In the genomic region with DNA sequence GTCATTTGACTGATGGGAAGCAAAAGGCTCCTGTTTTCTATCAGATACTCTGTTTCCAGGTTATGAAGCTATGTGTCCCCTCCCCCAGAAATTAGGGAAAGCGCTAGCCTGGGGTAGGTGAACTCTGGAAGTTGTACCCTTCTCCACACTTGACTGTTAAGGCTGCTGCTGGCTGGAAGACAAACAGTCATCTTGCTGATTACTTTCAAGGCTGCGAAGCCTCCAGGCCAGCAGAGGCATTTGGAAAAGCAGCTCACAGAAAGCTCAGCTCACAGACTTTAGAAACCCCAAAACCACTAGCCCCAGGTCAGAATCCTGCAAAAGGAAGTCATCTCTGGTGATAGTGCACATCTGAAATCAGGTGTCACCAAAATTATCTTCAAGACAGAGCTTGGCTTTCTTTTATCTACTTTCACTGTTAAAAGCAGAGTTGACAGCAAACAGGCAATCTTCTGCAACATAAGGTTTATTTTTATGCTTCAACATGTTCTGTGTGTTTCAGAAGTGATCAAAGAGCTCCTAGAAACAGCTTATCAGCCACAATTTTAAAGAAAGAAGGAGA, we compare ENCODE assay signal across 13 mouse cellular contexts. TPM values are rescaled to one million over a fixed set of nuclear protein-coding genes. Genes with fewer than 3 reads are reported as not detected.
DNase-seq lines count a peak whose midpoint lies in the region; ATAC-seq and TF ChIP-seq lines count a peak whose summit lies in the region.
"Had no signal": no experiment of that assay in that cellular context is flagged by ENCODE, and none has a peak within 500 bp of the region (broad histone marks: within the 10 kb centered on the region; RNA-seq: fewer than 3 reads in every experiment).

No protein-coding gene starts in this region.

- TF ChIP-seq CTCF in lung, adult 2 months (IDR thresholded peaks at IDR 0.05; ENCODE audit: insufficient read depth, low read length) = no peak
- no peak for TF ChIP-seq CTCF in MEL (IDR thresholded peaks at IDR 0.05 in 2 of 3, conservative IDR thresholded peaks at IDR 0.05 in 1 of 3; ENCODE audit: control insufficient read depth in 1 of 3, insufficient read depth in 1 of 3, low read depth in 2 of 3, low read length in 3 of 3, poor library complexity in 1 of 3, severe bottlenecking in 1 of 3)

- H3K4me3 ChIP-seq in heart, embryonic 15.5 days = no peak overlapping the region
- no peak overlapping the region for H3K4me3 ChIP-seq in heart, embryonic 10.5 days
- no peak overlapping the region for H3K4me3 ChIP-seq in lung, embryonic 16.5 days (ENCODE audit: low read length)
- H3K4me3 ChIP-seq in lung, adult 2 months (replicated peaks; ENCODE audit: extremely low read depth, low read depth, low read length) = no peak overlapping the region
- H3K4me3 ChIP-seq in MEL (ENCODE audit: control insufficient read depth in 1 of 2, insufficient read depth in 1 of 2, low read depth in 2 of 2, low read length in 2 of 2) = no peak overlapping the region

- peaks cover 56% of the 10 kb centered on the region for H3K4me1 ChIP-seq in heart, embryonic 15.5 days (replicated peaks)
- H3K4me1 ChIP-seq in heart, embryonic 10.5 days = peaks cover 53% of the 10 kb centered on the region
- H3K4me1 ChIP-seq in lung, embryonic 16.5 days (replicated peaks; ENCODE audit: control insufficient read depth, insufficient read depth, low read length) = peaks cover 47% of the 10 kb centered on the region
- H3K4me1 ChIP-seq in lung, adult 2 months (ENCODE audit: control insufficient read depth, insufficient read depth, low read length) = peaks cover 31% of the 10 kb centered on the region
- H3K4me1 ChIP-seq in MEL (ENCODE audit: control insufficient read depth in 1 of 2, insufficient read depth in 2 of 2, low read length in 2 of 2) = peaks cover 12 to 44% of the 10 kb centered on the region in 2 experiments

- 31% methylated on average over 2 of the region's 2 CpGs for WGBS in heart, embryonic 15.5 days
- WGBS in heart, embryonic 10.5 days = 49% methylated on average over 2 of the region's 2 CpGs
- 65% methylated on average over 2 of the region's 2 CpGs for WGBS in lung, embryonic 16.5 days
- WGBS in lung, adult 2 months = 58% methylated on average over 2 of the region's 2 CpGs

- H3K9me3 ChIP-seq in heart, embryonic 15.5 days (replicated peaks) = no peaks in the 10 kb centered on the region
- H3K9me3 ChIP-seq in heart, embryonic 10.5 days = no peaks in the 10 kb centered on the region
- no peaks in the 10 kb centered on the region for H3K9me3 ChIP-seq in lung, embryonic 16.5 days (ENCODE audit: control insufficient read depth, low read length)
- no peaks in the 10 kb centered on the region for H3K9me3 ChIP-seq in MEL (replicated peaks; ENCODE audit: insufficient read depth, low read length)
- H3K9me3 ChIP-seq: forebrain, embryonic 15.5 days; limb, embryonic 15.5 days had no signal

- no peak overlapping the region for H3K9ac ChIP-seq in heart, embryonic 15.5 days
- H3K9ac ChIP-seq in lung, embryonic 16.5 days (ENCODE audit: low read length) = no peak overlapping the region
- no peak overlapping the region for H3K9ac ChIP-seq in MEL (ENCODE audit: control insufficient read depth, low read depth, low read length, poor library complexity, severe bottlenecking)
- H3K9ac ChIP-seq: limb, embryonic 15.5 days had no signal

- DNase-seq in heart, embryonic 10.5 days (ENCODE audit: low spot score) = no peak
- no peak for DNase-seq in lung, adult 2 months
- peak; percentile 55 for DNase-seq in CD4-positive helper T cell, adult 2 months (ENCODE audit: low read depth, low spot score)
- peak; percentile 27 for DNase-seq in MEL (ENCODE audit: low read depth, low spot score)
- no peak for DNase-seq in right cerebral cortex, postnatal 14 days
- DNase-seq: cerebellum, adult 9-11 months; kidney, postnatal 25 days; right cerebral cortex, postnatal 25 days had no signal

- TF ChIP-seq RAD21 in MEL (IDR thresholded peaks at IDR 0.05; ENCODE audit: low read depth, low read length) = no peak

- peaks cover 76% of the 10 kb centered on the region for H3K79me2 ChIP-seq in MEL (ENCODE audit: control insufficient read depth, insufficient read depth, low read length, poor library complexity)

- no peak for TF ChIP-seq POLR2A in lung, adult 2 months (IDR thresholded peaks at IDR 0.05; ENCODE audit: borderline replicate concordance, extremely low read depth, low read depth, low read length)
- no peak for TF ChIP-seq POLR2A in MEL (IDR thresholded peaks at IDR 0.05; ENCODE audit: control insufficient read depth in 1 of 2, insufficient read depth in 1 of 2, low read depth in 1 of 2, low read length in 2 of 2, poor library complexity in 1 of 2)

- TF ChIP-seq EP300 in MEL (IDR thresholded peaks at IDR 0.05; ENCODE audit: low read depth in 1 of 2, low read length in 2 of 2) = peak in 1 of 2 experiments; percentile 66; a peak in 3 of 4 replicates

- no peaks in the 10 kb centered on the region for H3K36me3 ChIP-seq in heart, embryonic 15.5 days
- 0 out of 2 replicates have a peak, but pooled peaks cover 3% of the 10 kb centered on the region for H3K36me3 ChIP-seq in heart, embryonic 10.5 days
- H3K36me3 ChIP-seq in lung, embryonic 16.5 days (ENCODE audit: control insufficient read depth, insufficient read depth, low read length) = no peaks in the 10 kb centered on the region
- H3K36me3 ChIP-seq in MEL (ENCODE audit: control insufficient read depth in 1 of 2, insufficient read depth in 2 of 2, low read length in 2 of 2) = peaks cover 7 to 37% of the 10 kb centered on the region in 2 experiments
- H3K36me3 ChIP-seq: forebrain, embryonic 15.5 days had no signal

- 0 out of 2 replicates have a peak overlapping the region, but pooled peaks have one; percentile 6 for H3K4me2 ChIP-seq in heart, embryonic 15.5 days
- H3K4me2 ChIP-seq in lung, embryonic 16.5 days (ENCODE audit: low read depth, low read length) = no peak overlapping the region

- ATAC-seq in heart, embryonic 15.5 days (replicated peaks; ENCODE audit: insufficient number of reproducible peaks, insufficient read depth, low FRiP score, low read depth) = no peak
- no peak for ATAC-seq in lung, embryonic 16.5 days (ENCODE audit: low read depth)
- ATAC-seq in frontal cortex, adult (ENCODE audit: low TSS enrichment) = no peak
- ATAC-seq: forebrain, embryonic 15.5 days had no signal

- no peaks in the 10 kb centered on the region for H3K27me3 ChIP-seq in heart, embryonic 15.5 days
- H3K27me3 ChIP-seq in heart, embryonic 10.5 days (ENCODE audit: insufficient read depth, poor library complexity, severe bottlenecking) = no peaks in the 10 kb centered on the region
- no peaks in the 10 kb centered on the region for H3K27me3 ChIP-seq in lung, embryonic 16.5 days (ENCODE audit: control insufficient read depth, insufficient read depth, low read depth, low read length)
- H3K27me3 ChIP-seq in MEL (ENCODE audit: control insufficient read depth in 1 of 2, insufficient read depth in 2 of 2, low read length in 2 of 2) = no peaks in the 10 kb centered on the region
- H3K27me3 ChIP-seq: forebrain, embryonic 15.5 days; limb, embryonic 15.5 days had no signal

- no peak overlapping the region for H3K27ac ChIP-seq in heart, embryonic 15.5 days
- H3K27ac ChIP-seq in heart, embryonic 10.5 days = no peak overlapping the region
- 0 out of 2 replicates have a peak overlapping the region, but pooled peaks have one; percentile 11 for H3K27ac ChIP-seq in lung, embryonic 16.5 days (ENCODE audit: low read length)
- H3K27ac ChIP-seq in MEL (ENCODE audit: control insufficient read depth, low read depth, low read length) = 0 out of 2 replicates have a peak overlapping the region, but pooled peaks have one; percentile 22
- H3K27ac ChIP-seq: forebrain, embryonic 15.5 days had no signal

TF ChIP-seq in MEL, 35 proteins besides CTCF, POLR2A, EP300 and RAD21 (continues in another document):
- peak; percentile 17; the same call in 1 of the 2 replicates for TF ChIP-seq TAL1 (IDR thresholded peaks at IDR 0.05; ENCODE audit: low read length)
- TF ChIP-seq HCFC1 (IDR thresholded peaks at IDR 0.05; ENCODE audit: low read depth, low read length) = no peak
- no peak for TF ChIP-seq MYB (IDR thresholded peaks at IDR 0.05; ENCODE audit: low read depth, low read length)
- no peak for TF ChIP-seq POLR2AphosphoS5 (IDR thresholded peaks at IDR 0.05; ENCODE audit: borderline replicate concordance, low read depth, low read length)
- TF ChIP-seq CHD2 (IDR thresholded peaks at IDR 0.05; ENCODE audit: low read length) = no peak
- no peak for TF ChIP-seq ELF1 (IDR thresholded peaks at IDR 0.05; ENCODE audit: low read depth, low read length)
- TF ChIP-seq MXI1 (IDR thresholded peaks at IDR 0.05; ENCODE audit: low read depth, low read length) = peak; percentile 49; the same call in 1 of the 2 replicates
- peak; percentile 71 for TF ChIP-seq GATA1 (IDR thresholded peaks at IDR 0.05; ENCODE audit: low read depth, low read length)
- no peak for TF ChIP-seq USF2 (IDR thresholded peaks at IDR 0.05; ENCODE audit: borderline replicate concordance in 1 of 2, insufficient read depth in 1 of 2, low read depth in 1 of 2, low read length in 2 of 2)
- TF ChIP-seq TBP (IDR thresholded peaks at IDR 0.05; ENCODE audit: low read depth, low read length) = no peak
- no peak for TF ChIP-seq NRF1 (IDR thresholded peaks at IDR 0.05; ENCODE audit: insufficient read depth, low read depth, low read length, poor library complexity, severe bottlenecking)
- TF ChIP-seq ETS1 (IDR thresholded peaks at IDR 0.05; ENCODE audit: low read depth, low read length) = peak; percentile 69
- 0 out of 2 replicates have a peak, but pooled peaks have one; percentile 14 for TF ChIP-seq BHLHE40 (IDR thresholded peaks at IDR 0.05; ENCODE audit: borderline replicate concordance, low read depth, low read length)

RNA-seq across cellular contexts. Expression of gene Mark2, which starts 3.8 kb away (rescaled TPM):
- polyA plus RNA-seq in heart, embryonic 15.5 days (2015; fragmentation: Nextera tagmentation; extraction: Ambion mirVana) = 26.4 and 38.1 TPM in 2 replicates
- 37.4 and 50.6 TPM in 2 replicates for polyA plus RNA-seq in heart, embryonic 10.5 days (2016; fragmentation: Nextera tagmentation; extraction: Ambion mirVana)
- 33.4 and 35.0 TPM in 2 replicates for polyA plus RNA-seq in lung, embryonic 16.5 days (2015; fragmentation: Nextera tagmentation; extraction: Ambion mirVana)
- 68.6 and 94.1 TPM in 2 replicates for polyA plus RNA-seq in lung, adult 2 months (2012; rRNA removed)
- total RNA-seq in MEL (2012; rRNA removed) = 34.6 and 36.1 TPM in 2 replicates
- polyA plus RNA-seq in MEL (2012; ENCODE audit: insufficient read depth in 1 of 2, insufficient read length in 2 of 2, low read depth in 1 of 2, low replicate concordance in 2 of 2, missing spikeins in 1 of 2) = 10 to 100 TPM in 1 of 2 experiments, not detected in 1; 72.4 TPM

RNA-seq across cellular contexts. Expression of gene Spindoc, which starts 44.9 kb away (rescaled TPM):
- 16.9 and 18.7 TPM in 2 replicates for polyA plus RNA-seq in heart, embryonic 15.5 days (2015; fragmentation: Nextera tagmentation; extraction: Ambion mirVana)
- polyA plus RNA-seq in heart, embryonic 10.5 days (2016; fragmentation: Nextera tagmentation; extraction: Ambion mirVana) = 26.8 and 35.5 TPM in 2 replicates
- polyA plus RNA-seq in lung, embryonic 16.5 days (2015; fragmentation: Nextera tagmentation; extraction: Ambion mirVana) = 24.8 and 25.7 TPM in 2 replicates
- 19.0 and 19.3 TPM in 2 replicates for polyA plus RNA-seq in lung, adult 2 months (2012; rRNA removed)
- 12.8 and 13.0 TPM in 2 replicates for total RNA-seq in MEL (2012; rRNA removed)
- polyA plus RNA-seq in MEL (2012; ENCODE audit: insufficient read depth in 1 of 2, insufficient read length in 2 of 2, low read depth in 1 of 2, low replicate concordance in 2 of 2, missing spikeins in 1 of 2) = 10 to 100 TPM in 1 of 2 experiments, not detected in 1; 54.1 TPM

Comparison
In these comparisons a context has a peak if more than half of its experiments do, and no peak if none do; other contexts are left out.
1. H3K27ac ChIP-seq: peak in lung, embryonic 16.5 days (single experiment) and MEL (single experiment); none in heart, embryonic 15.5 days (single experiment) and heart, embryonic 10.5 days (single experiment).
2. DNase-seq: peak in CD4-positive helper T cell, adult 2 months (single experiment) and MEL (single experiment); none in heart, embryonic 10.5 days (single experiment), lung, adult 2 months (single experiment) and right cerebral cortex, postnatal 14 days (single experiment).